Mouse (Mus musculus): Measurements from ENCODE around the gene Smco1. TPM values are rescaled to one million over a fixed set of nuclear protein-coding genes. Genes with fewer than 3 reads are reported as not detected.
"Not testable (repeated sequence)": the region's sequence is repeated elsewhere in the genome, so short reads cannot be mapped to it uniquely, and the experiment has no call there.

Smco1 gene
- polyA plus RNA-seq, 1 experiment from 2014 or later, result not detected

DNA sequence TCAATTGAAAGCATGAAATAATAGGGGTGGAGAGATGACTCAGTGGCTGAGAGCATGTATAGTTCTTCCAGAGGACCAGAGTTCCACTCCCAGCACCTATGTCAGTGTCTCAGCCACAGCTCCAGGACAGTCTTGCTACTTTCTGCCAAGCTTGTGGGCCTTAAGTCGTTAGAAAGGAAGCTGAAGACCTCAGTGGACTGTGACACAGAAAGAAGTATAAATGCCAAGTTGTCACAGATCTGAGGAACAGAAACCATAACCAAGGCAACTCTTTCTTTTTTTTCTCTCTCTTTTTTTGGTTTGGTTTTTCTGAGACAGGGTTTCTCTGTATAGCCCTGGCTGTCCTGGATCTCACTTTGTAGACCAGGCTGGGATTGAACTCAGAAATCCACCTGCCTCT is 4.6 kb downstream of the Smco1 start:
- no peak overlapping the region for H3K9ac ChIP-seq
- no peak overlapping the region for H3K27ac ChIP-seq
- no peak overlapping the region for H3K4me3 ChIP-seq
- no peak for ATAC-seq
- 94% methylated on average over 1 of the region's 1 CpGs for WGBS
- no peak overlapping the region for H3K4me2 ChIP-seq
- H3K27me3 ChIP-seq, result no peaks in the 10 kb centered on the region
- peaks cover 30% of the 10 kb centered on the region for H3K4me1 ChIP-seq
- H3K36me3 ChIP-seq (ENCODE audit: poor library complexity, severe bottlenecking), result peaks cover 9% of the 10 kb centered on the region
- no peaks in the 10 kb centered on the region for H3K9me3 ChIP-seq (replicated peaks)

GRCm38 (mm10) chr16:32277308-32278256 is 6.3 kb downstream of the Smco1 start, which contains the start of gene Rnf168:
Gene Rnf168 (plus strand): TSS chr16:32277459.
- under 1% methylated on average over 75 of the region's 75 CpGs for WGBS
- Histone ChIP-seq H3K4me2 (peak within 1 kb of the TSS; percentile 70), H3K9me3 (replicated peaks) (no peaks in the 10 kb centered on the region), H3K27ac (peak within 1 kb of the TSS; percentile 94), H3K36me3 (ENCODE audit: poor library complexity, severe bottlenecking) (peaks cover 13% of the 10 kb centered on the region), H3K27me3 (no peaks in the 10 kb centered on the region), H3K9ac (peak within 1 kb of the TSS; percentile 92), H3K4me1 (peaks cover 36% of the 10 kb centered on the region), H3K4me3 (peak within 1 kb of the TSS; percentile 88)
- peak; percentile 96 for ATAC-seq

DNA sequence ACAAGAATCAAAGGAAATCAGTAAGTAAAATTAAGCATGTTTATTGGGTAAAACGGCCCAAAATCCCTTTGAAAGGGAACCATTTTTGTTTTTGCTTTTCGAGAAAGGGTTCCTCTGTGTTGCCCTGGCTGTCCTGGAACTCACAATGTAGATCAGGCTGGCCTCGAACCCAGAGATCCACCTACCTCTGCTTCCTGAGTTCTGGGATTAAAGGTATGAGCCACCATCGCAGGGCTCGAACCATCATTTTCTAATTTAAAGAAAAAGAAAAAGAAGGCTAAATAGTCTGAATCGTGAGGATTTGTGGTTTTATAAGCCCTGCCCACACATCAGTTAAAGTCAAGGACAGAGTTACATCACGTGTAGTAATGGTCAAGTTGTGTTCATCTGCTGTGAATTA is 7.1 kb downstream of the Smco1 start:
- Histone ChIP-seq H3K4me1 (peaks cover 38% of the 10 kb centered on the region), H3K9me3 (replicated peaks) (no peaks in the 10 kb centered on the region), H3K9ac (peak overlapping the region; percentile 92), H3K36me3 (ENCODE audit: poor library complexity, severe bottlenecking) (peaks cover 21% of the 10 kb centered on the region), H3K27ac (no peak overlapping the region), H3K4me3 (peak overlapping the region; percentile 88), H3K4me2 (peak overlapping the region; percentile 70), H3K27me3 (no peaks in the 10 kb centered on the region)
- 57% methylated on average over 7 of the region's 7 CpGs for WGBS
- ATAC-seq, result no peak

- H3K9ac ChIP-seq, result peak overlapping the region; percentile 0; the same call in 1 of the 2 replicates
- no peak for ATAC-seq
- H3K4me2 ChIP-seq, result peak overlapping the region; percentile 39
- no peaks in the 10 kb centered on the region for H3K27me3 ChIP-seq
- no peaks in the 10 kb centered on the region for H3K9me3 ChIP-seq (replicated peaks)
- H3K27ac ChIP-seq, result no peak overlapping the region
- H3K4me3 ChIP-seq, result peak overlapping the region; percentile 8
- 90% methylated on average over 8 of the region's 8 CpGs for WGBS
- peaks cover 38% of the 10 kb centered on the region for H3K4me1 ChIP-seq
- H3K36me3 ChIP-seq (ENCODE audit: poor library complexity, severe bottlenecking), result peaks cover 37% of the 10 kb centered on the region
These were observed 8.9 kb downstream of the Smco1 start for GRCm38 (mm10) chr16:32280211-32280610.

- no peak overlapping the region for H3K4me3 ChIP-seq
- H3K4me2 ChIP-seq, result no peak overlapping the region
- no peak overlapping the region for H3K27ac ChIP-seq
- no peak for ATAC-seq
- H3K9me3 ChIP-seq (replicated peaks), result no peaks in the 10 kb centered on the region
- peaks cover 61% of the 10 kb centered on the region for H3K36me3 ChIP-seq (ENCODE audit: poor library complexity, severe bottlenecking)
- H3K4me1 ChIP-seq, result peaks cover 33% of the 10 kb centered on the region
- H3K27me3 ChIP-seq, result no peaks in the 10 kb centered on the region
- H3K9ac ChIP-seq, result no peak overlapping the region
These were observed 11.3 kb downstream of the Smco1 start for GRCm38 (mm10) chr16:32282608-32283007.

DNA sequence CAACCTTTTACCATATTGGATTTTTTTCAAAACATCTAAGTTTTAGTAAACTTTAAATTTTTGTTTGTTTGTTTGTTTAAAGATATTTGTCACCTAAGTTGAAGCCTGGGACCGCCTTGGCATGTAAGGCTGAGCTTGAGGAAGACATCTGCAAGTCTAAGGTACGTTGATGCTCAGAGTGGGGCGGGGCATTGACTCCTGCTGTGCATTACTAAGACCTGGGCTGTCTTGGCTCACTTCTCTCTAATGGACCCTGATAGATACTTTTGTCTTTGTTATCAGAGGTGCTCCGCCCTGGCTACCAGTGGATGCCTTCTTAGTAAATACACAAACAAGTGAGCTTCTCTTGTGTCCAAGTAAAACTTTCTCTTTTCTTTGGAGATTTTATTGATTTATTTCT is 20.6 kb downstream of the Smco1 start:
- no peak for ATAC-seq
- WGBS, result 92% methylated on average over 4 of the region's 4 CpGs
- peaks cover 63% of the 10 kb centered on the region for H3K36me3 ChIP-seq (ENCODE audit: poor library complexity, severe bottlenecking)
- no peaks in the 10 kb centered on the region for H3K9me3 ChIP-seq (replicated peaks)
- no peak overlapping the region for H3K4me3 ChIP-seq
- H3K27ac ChIP-seq, result no peak overlapping the region
- H3K4me2 ChIP-seq, result no peak overlapping the region
- H3K9ac ChIP-seq, result no peak overlapping the region
- H3K27me3 ChIP-seq, result no peaks in the 10 kb centered on the region
- H3K4me1 ChIP-seq, result no peaks in the 10 kb centered on the region

DNA sequence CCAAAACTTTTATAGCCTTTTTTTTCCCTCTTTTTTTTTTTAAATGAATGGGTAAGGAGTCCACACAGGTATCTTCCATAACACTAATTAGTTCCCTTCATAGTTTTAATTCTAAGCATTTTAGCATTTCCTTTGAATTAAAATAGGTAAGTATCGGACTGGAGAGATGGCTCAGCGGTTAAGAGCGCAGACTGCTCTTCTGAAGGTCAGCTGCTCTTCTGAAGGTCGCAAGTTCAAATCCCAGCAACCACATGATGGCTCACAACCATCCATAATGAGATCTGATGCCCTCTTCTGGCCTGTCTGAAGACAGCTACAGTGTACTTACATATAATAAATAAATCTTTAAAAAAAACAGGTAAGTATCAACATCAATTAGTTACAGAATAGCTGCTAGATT is 28.3 kb downstream of the Smco1 start:
- H3K27me3 ChIP-seq; H3K4me2 ChIP-seq; H3K9me3 ChIP-seq (replicated peaks); H3K9ac ChIP-seq; H3K4me3 ChIP-seq; ATAC-seq; H3K4me1 ChIP-seq; H3K27ac ChIP-seq: not testable (repeated sequence)
- WGBS, result 96% methylated on average over 4 of the region's 4 CpGs
- H3K36me3 ChIP-seq (ENCODE audit: poor library complexity, severe bottlenecking), result peaks cover 59% of the 10 kb centered on the region

GRCm38 (mm10) chr16:32303046-32303445 is 31.8 kb downstream of the Smco1 start:
- no peaks in the 10 kb centered on the region for H3K4me1 ChIP-seq
- no peaks in the 10 kb centered on the region for H3K27me3 ChIP-seq
- H3K9ac ChIP-seq, result no peak overlapping the region
- H3K4me2 ChIP-seq, result no peak overlapping the region
- H3K36me3 ChIP-seq (ENCODE audit: poor library complexity, severe bottlenecking), result peaks cover 36% of the 10 kb centered on the region
- 44% methylated on average over 1 of the region's 1 CpGs for WGBS
- no peak overlapping the region for H3K27ac ChIP-seq
- no peaks in the 10 kb centered on the region for H3K9me3 ChIP-seq (replicated peaks)
- no peak overlapping the region for H3K4me3 ChIP-seq
- no peak for ATAC-seq

GRCm38 (mm10) chr16:32303886-32304285 is 32.6 kb downstream of the Smco1 start:
- no peak for ATAC-seq
- H3K36me3 ChIP-seq (ENCODE audit: poor library complexity, severe bottlenecking), result peaks cover 28% of the 10 kb centered on the region
- no peaks in the 10 kb centered on the region for H3K4me1 ChIP-seq
- H3K9ac ChIP-seq, result no peak overlapping the region
- WGBS, result 93% methylated on average over 7 of the region's 7 CpGs
- H3K27me3 ChIP-seq, result no peaks in the 10 kb centered on the region
- no peaks in the 10 kb centered on the region for H3K9me3 ChIP-seq (replicated peaks)
- no peak overlapping the region for H3K4me2 ChIP-seq
- no peak overlapping the region for H3K27ac ChIP-seq
- H3K4me3 ChIP-seq, result no peak overlapping the region

DNA sequence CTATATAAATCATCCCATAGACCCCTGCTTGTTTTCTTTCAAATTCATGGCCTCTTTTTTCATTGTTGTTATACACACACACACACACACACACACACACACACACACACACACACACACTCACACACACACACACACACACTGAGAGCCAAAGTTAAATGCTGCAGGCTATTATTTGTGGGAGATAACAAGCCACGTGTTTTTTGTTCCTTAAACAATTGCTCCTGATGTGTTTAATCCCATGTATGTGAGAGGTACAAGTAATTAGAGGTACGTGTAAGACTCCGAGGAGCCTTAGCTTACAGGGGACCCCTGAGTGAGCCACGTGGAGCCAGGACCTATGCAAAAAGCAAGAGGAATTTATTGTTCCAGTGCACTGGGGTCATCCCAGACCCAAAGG is 40.7 kb downstream of the Smco1 start:
- 51% methylated on average over 4 of the region's 4 CpGs for WGBS
- no peak overlapping the region for H3K4me3 ChIP-seq
- H3K9me3 ChIP-seq (replicated peaks), result no peaks in the 10 kb centered on the region
- H3K27ac ChIP-seq, result no peak overlapping the region
- no peak overlapping the region for H3K9ac ChIP-seq
- H3K4me1 ChIP-seq, result no peaks in the 10 kb centered on the region
- no peak overlapping the region for H3K4me2 ChIP-seq
- H3K27me3 ChIP-seq, result no peaks in the 10 kb centered on the region
- no peak for ATAC-seq
- no peaks in the 10 kb centered on the region for H3K36me3 ChIP-seq (ENCODE audit: poor library complexity, severe bottlenecking)

GRCm38 (mm10) chr16:32312386-32312785 is 41.1 kb downstream of the Smco1 start:
- no peak overlapping the region for H3K9ac ChIP-seq
- no peaks in the 10 kb centered on the region for H3K36me3 ChIP-seq (ENCODE audit: poor library complexity, severe bottlenecking)
- no peaks in the 10 kb centered on the region for H3K4me1 ChIP-seq
- H3K27me3 ChIP-seq, result no peaks in the 10 kb centered on the region
- H3K9me3 ChIP-seq (replicated peaks), result no peaks in the 10 kb centered on the region
- no peak overlapping the region for H3K27ac ChIP-seq
- H3K4me2 ChIP-seq, result no peak overlapping the region
- H3K4me3 ChIP-seq, result no peak overlapping the region
- WGBS, result 61% methylated on average over 5 of the region's 5 CpGs
- ATAC-seq, result no peak

DNA sequence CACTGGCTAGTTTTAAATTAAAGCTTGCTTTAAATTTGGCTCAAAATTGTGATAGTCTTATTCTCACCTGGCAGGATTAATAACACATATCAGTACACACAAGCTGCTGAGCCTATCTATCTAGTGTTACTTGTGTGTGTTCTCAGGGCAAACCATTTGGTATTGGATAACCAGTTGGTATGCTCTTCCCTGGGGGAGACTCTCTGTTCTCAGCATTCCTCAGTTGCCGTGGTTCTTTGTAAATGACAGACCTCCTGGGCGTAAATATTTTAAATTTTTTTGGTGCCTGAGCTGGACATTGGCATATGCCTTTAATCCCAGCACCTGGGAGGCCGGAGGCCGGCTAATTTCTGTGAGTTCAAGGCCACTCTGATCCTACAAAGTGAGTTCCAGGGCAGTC is 41.6 kb downstream of the Smco1 start:
- Histone ChIP-seq H3K9ac (no peak overlapping the region), H3K4me3 (no peak overlapping the region), H3K27ac (no peak overlapping the region), H3K36me3 (ENCODE audit: poor library complexity, severe bottlenecking) (no peaks in the 10 kb centered on the region), H3K4me1 (no peaks in the 10 kb centered on the region), H3K27me3 (no peaks in the 10 kb centered on the region), H3K4me2 (no peak overlapping the region), H3K9me3 (replicated peaks) (no peaks in the 10 kb centered on the region)
- no peak for ATAC-seq
- WGBS, result 77% methylated on average over 4 of the region's 4 CpGs

DNA sequence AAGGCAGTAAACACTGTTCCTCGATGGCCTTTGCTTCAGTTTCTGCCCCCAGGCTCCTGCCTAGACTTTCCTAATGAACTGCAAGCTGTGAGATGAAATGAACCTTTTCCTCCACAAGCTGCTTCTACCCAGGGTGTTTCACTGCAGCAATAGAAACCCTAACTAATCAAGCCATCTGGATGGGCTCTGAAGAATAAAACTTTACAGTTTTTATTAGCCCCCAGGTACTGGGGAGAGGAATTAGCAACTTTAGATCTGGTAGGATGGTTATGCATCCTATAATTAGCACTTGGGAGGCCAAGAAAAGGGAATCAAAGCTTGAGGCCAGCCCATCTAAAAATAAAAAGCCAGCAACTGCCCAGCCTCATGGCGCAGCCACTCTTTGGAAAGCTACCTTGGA is 45.3 kb downstream of the Smco1 start:
- Histone ChIP-seq H3K9ac (no peak overlapping the region), H3K27ac (no peak overlapping the region), H3K36me3 (ENCODE audit: poor library complexity, severe bottlenecking) (no peaks in the 10 kb centered on the region), H3K27me3 (no peaks in the 10 kb centered on the region), H3K4me1 (no peaks in the 10 kb centered on the region), H3K9me3 (replicated peaks) (no peaks in the 10 kb centered on the region), H3K4me2 (no peak overlapping the region), H3K4me3 (no peak overlapping the region)
- no peak for ATAC-seq
- WGBS, result 81% methylated on average over 2 of the region's 2 CpGs
